Mouse (Mus musculus) adrenal gland, adult 2 months (tissue): Measurements from ENCODE around the gene Adamtsl3. TPM values are rescaled to one million over a fixed set of nuclear protein-coding genes. Genes with fewer than 3 reads are reported as not detected.

Experiments
- DNase-seq: peaks from one replicate; pipeline ENCODE4 v3.0.0; 2021
- polyA plus RNA-seq: library from polyadenylated mRNA; depleted of rRNA; stranded (reverse); fragments of >200 nt; gene quantifications from 2 replicates; pipeline ENCODE4 v1.2.3, GENCODE M21; 2012
- total RNA-seq, 2 experiments: library from RNA; stranded (reverse); gene quantifications; 2 replicates each; pipeline ENCODE4 v1.2.3; 2021

Adamtsl3 gene
- total and polyA plus RNA-seq, 3 experiments = 0.64 to 2.3 (median 1.4) TPM

- DNase-seq = no peak
These were observed 87.1 kb downstream of the Adamtsl3 start for GRCm38 (mm10) chr7:82422561-82422960.

GRCm38 (mm10) chr7:82423602-82424001, 88.1 kb downstream of the Adamtsl3 start:
- no peak for DNase-seq

DNA sequence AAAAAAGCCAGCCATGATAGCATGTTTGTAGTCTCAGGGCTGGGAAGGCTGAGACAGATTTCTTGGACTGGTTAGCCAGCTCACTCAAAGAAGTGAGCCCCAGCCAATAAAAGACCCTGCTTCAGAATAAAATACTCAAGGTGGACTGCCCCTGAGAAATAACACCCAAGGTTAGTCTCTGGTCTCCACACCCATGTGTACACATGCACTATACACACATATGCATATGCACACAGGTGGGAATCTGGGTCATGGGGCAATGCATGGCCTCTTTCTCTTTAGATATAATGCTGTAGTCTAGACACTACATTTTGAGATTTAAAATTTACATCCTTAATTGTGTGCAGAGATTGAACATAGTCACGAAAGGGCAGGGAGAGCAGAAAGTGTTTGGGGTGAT, 88.8 kb downstream of the Adamtsl3 start:
- DNase-seq = no peak

GRCm38 (mm10) chr7:82425374-82425773, 89.9 kb downstream of the Adamtsl3 start:
- DNase-seq = no peak

DNA sequence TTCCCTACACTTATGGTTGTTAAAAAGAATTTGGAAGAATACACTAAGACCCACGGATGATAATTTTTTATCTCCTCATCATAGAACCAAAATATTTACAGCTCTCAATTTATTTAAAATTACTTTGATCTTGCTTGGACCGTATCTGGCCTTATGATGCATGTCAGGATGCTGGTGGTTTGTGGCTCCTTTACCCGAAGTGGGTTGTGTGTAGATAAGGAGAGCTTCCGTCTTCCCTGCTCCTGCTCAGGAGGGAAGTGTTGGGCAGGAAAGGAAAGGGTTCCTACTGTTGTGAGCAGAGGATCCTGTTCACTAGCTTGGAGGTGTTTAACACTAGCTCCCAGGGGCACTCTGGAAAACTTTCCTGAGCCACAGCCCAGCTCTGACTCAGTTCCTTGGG, 94.0 kb downstream of the Adamtsl3 start:
- no peak for DNase-seq

- DNase-seq = no peak
These were observed 96.1 kb downstream of the Adamtsl3 start for GRCm38 (mm10) chr7:82431572-82431971.

DNA sequence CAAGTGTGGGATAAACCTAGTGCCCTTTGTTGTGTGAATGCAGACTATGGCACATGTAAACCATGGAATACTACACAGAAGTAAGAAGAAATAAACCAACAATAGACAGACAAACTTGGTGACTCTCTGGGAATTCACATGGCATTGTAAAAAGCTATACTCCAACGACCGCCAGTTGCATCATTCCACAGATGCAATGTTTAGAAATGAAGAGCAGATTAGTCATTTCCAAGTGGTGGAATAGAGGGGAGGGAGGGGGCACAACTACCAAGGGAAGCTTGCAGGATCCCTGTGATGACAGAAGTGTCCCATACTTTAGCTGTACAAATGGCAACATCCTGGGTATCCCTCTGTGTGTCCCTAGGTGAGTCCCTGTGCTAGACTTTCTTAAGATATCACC, 97.7 kb downstream of the Adamtsl3 start:
- DNase-seq = no peak

GRCm38 (mm10) chr7:82458376-82458775, 122.9 kb downstream of the Adamtsl3 start:
- no peak for DNase-seq

- no peak for DNase-seq
These were observed 127.5 kb downstream of the Adamtsl3 start for GRCm38 (mm10) chr7:82462921-82463523.

GRCm38 (mm10) chr7:82464364-82464763, 128.9 kb downstream of the Adamtsl3 start:
- no peak for DNase-seq

DNA sequence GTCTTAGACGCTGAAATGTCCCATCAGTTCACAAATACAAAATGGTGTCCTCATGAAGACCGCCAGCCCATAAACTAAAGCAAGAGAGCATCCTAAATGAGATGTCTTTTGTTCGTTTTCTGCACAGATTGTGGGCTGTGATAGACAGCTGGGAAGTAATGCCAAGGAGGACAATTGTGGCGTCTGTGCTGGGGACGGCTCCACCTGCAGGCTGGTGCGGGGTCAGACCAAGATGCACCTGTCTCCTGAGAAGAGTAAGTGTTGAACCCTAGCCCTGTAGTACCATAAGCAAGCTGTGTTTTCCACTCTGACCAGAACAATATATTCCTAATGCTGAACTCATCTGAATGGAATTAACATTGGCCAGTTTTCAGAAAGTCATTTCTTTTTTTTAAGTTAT, 129.9 kb downstream of the Adamtsl3 start:
- DNase-seq = no peak

- no peak for DNase-seq
These were observed 141.1 kb downstream of the Adamtsl3 start for GRCm38 (mm10) chr7:82476441-82477221.

- no peak for DNase-seq
These were observed 143.0 kb downstream of the Adamtsl3 start for GRCm38 (mm10) chr7:82478461-82478860.

GRCm38 (mm10) chr7:82478861-82479755, 143.6 kb downstream of the Adamtsl3 start:
- DNase-seq = peak; percentile 9

GRCm38 (mm10) chr7:82483426-82483825, 147.9 kb downstream of the Adamtsl3 start:
- no peak for DNase-seq

GRCm38 (mm10) chr7:82484834-82485233, 149.3 kb downstream of the Adamtsl3 start:
- DNase-seq = no peak

DNA sequence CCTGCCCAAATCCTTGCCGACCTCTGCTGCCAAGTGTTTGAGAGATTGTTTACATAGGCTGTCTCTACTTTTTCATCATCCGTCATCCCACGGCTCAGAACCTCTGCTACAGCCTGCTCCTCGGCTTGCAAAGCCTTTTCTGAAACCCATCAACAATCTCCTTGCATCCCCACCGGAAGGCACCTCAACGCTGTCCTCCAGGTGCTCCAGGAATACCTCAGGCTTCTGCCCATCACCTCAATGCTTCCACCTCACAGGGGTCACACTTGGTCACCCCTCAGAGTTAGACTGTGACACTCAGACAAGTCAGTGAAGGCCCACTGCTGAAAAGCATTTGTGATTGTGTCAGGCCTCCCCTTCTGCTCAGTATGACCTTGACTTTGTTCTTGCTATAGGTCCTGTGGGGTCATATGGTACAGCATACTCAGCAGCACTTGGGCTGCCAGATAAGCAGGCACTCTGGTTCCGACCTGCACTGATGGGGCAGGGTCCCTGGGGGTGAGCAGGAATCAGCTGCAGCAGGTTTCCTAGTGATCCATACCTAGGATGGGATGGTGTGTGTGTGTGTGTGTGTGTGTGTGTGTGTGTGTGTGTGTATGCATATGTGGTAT, 150.0 kb downstream of the Adamtsl3 start:
- DNase-seq = no peak

GRCm38 (mm10) chr7:82491018-82491417, 155.5 kb downstream of the Adamtsl3 start:
- no peak for DNase-seq

DNA sequence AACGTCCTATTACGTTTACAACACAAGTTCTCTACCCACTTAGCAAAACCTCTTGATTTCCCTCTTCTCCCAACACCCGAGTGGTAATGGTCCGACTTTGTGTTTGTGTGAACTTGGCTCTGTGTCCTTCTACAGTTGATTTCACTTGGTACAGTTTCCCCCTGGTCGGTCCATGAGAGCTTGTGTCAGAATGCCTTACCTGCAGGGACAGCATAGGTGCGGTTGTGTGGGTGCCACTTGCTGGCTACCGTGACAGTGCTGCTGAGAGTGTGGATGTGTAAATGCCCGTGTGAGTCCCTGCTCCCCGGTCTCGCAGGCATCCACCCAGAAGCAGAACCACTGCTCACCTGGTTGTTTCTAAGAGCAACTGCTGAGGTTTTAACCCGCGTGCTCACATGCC, 157.4 kb downstream of the Adamtsl3 start:
- DNase-seq = no peak

DNA sequence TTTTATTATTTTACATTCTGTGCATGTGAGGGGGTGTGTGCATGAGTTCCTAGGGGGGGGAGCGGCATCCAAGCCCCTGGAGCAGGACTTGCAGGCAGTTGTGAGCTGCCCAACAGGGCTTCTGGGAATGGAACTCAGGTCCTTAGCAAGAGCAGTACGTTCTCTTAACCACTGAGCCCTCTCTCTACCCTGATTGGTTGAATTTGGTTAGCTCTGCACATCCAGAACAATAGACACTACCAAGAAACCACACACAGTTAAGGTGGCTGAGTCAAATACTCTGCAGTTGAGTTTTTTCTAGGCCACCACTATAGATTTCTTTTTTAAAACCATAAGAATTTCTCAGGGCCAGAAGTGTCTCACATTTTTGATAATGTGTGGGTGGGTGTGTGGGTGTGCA, 158.7 kb downstream of the Adamtsl3 start:
- no peak for DNase-seq

- no peak for DNase-seq
These were observed 161.6 kb downstream of the Adamtsl3 start for GRCm38 (mm10) chr7:82497064-82497463.

- no peak for DNase-seq
These were observed 165.8 kb downstream of the Adamtsl3 start for GRCm38 (mm10) chr7:82501306-82501705.
